Mouse (Mus musculus): ENCODE measurements around the gene Olfr112.
"Not testable (repeated sequence)": the region's sequence is repeated elsewhere in the genome, so short reads cannot be mapped to it uniquely, and the experiment has no call there.

Olfr112 gene

GRCm38 (mm10) chr17:37569351-37569750 lies at the start of gene Olfr112:
Olfr112 (minus strand) TSS chr17:37569451.
- DNase-seq (ENCODE audit: low read depth): no peak

GRCm38 (mm10) chr17:37592643-37593042 lies 23.4 kb upstream of the Olfr112 start, which contains the start of gene Olfr114:
Olfr114 (minus strand) TSS chr17:37592743.
- DNase-seq (ENCODE audit: low read depth): no peak

GRCm38 (mm10) chr17:37577563-37577962 lies 8.3 kb upstream of the Olfr112 start, which contains the start of gene Olfr113:
Olfr113 (minus strand) TSS chr17:37577663.
- DNase-seq (ENCODE audit: low read depth): no peak

GRCm38 (mm10) chr17:37558913-37559615 lies 10.2 kb downstream of the Olfr112 start:
- no peak for DNase-seq (ENCODE audit: low read depth)

- no peak for DNase-seq (ENCODE audit: low read depth)
Observed at GRCm38 (mm10) chr17:37543800-37544435, 25.3 kb downstream of the Olfr112 start.

- no peak for DNase-seq (ENCODE audit: low read depth)
Observed at GRCm38 (mm10) chr17:37541454-37542119, 27.7 kb downstream of the Olfr112 start.

- DNase-seq (ENCODE audit: low read depth): not testable (repeated sequence)
Observed at GRCm38 (mm10) chr17:37538416-37538815, 30.8 kb downstream of the Olfr112 start.

- no peak for DNase-seq (ENCODE audit: low read depth)
Observed at GRCm38 (mm10) chr17:37535173-37535572, 34.1 kb downstream of the Olfr112 start.

GRCm38 (mm10) chr17:37525427-37525826 lies 43.8 kb downstream of the Olfr112 start:
- not testable (repeated sequence) for DNase-seq (ENCODE audit: low read depth)

- not testable (repeated sequence) for DNase-seq (ENCODE audit: low read depth)
Observed at GRCm38 (mm10) chr17:37524612-37525011, 44.6 kb downstream of the Olfr112 start.
